Mouse (Mus musculus) gastrocnemius, postnatal 4 days (tissue): ENCODE measurements around the gene Narf. TPM values are rescaled to one million over a fixed set of nuclear protein-coding genes. Genes with fewer than 3 reads are reported as not detected.
A peak's percentile ranks its signal among the peaks of the same experiment; 100 is the strongest.

Experiments
- DNase-seq, 2 experiments: peaks; one replicate each; pipeline ENCODE4 v3.0.0; 2021 to 2022; ENCODE audit warnings: low spot score in 2 of 2, mixed read lengths in 2 of 2
- long read RNA-seq, 2 experiments: library from polyadenylated mRNA; stranded (forward); transcript quantifications; one replicate each; pipeline ENCODE4 v2.0.0; 2021
- total RNA-seq, 2 experiments: library from RNA; stranded (reverse); gene quantifications; 2 replicates each; pipeline ENCODE4 v1.2.3; 2021

Narf gene
- total RNA-seq, result 10 to 100 TPM; 36.7 to 38.8 TPM
- long read RNA-seq, experiment 1, full-length matches to known transcripts, result 49 of 59 reads
- long read RNA-seq, experiment 1, partial matches to known transcripts, result 3 of 59 reads
- long read RNA-seq, experiment 1, other reads (novel, unspliced or antisense), result 7 of 59 reads
- long read RNA-seq, experiment 2, full-length matches to known transcripts, result 63 of 82 reads
- long read RNA-seq, experiment 2, partial matches to known transcripts, result 8 of 82 reads
- long read RNA-seq, experiment 2, other reads (novel, unspliced or antisense), result 11 of 82 reads

DNA sequence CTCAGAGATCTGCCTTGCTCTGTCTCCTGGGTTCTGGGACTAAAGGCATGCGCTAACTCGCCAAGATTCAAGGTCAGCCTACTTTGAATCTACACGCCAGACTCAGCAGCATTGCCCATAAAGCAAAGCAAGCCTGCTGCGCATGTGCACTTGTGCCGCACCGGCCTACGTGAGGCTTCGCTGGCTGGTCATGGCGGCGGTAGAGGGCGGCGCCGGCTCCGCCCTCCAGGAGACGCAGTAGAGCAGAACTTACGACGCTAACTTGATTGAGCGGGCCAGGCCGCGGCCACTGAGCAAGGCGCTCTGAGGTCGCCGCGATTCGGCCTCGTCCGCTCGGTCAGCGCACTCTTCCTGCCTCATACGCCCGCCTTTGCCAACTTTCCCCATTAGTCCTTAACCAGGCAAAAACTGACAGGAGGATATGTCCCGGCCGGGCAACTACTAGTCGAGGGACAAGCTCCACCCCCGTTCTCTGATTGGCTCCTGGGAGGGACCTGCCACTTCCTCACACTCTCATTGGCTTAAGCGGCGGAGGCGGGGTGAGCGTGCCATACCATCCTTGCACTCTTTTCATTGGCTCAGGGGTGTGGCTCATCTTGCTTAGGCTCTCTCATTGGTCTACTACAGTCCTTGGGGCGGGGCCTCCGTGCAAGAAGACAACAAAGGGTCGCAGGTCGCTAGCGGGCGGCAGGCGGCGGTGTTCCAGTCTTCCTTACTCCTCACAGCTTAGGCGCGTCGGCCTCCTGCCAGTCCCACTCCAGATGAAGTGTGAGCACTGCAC, at the start of gene Narf:
Gene Narf, plus strand, starts transcription at position 690 of the 781 bp plus-strand sequence.
- DNase-seq, result peak; percentile 90 to 98

GRCm38 (mm10) chr11:121189681-121190080, 47.4 kb upstream of the Narf start:
- DNase-seq, result no peak

DNA sequence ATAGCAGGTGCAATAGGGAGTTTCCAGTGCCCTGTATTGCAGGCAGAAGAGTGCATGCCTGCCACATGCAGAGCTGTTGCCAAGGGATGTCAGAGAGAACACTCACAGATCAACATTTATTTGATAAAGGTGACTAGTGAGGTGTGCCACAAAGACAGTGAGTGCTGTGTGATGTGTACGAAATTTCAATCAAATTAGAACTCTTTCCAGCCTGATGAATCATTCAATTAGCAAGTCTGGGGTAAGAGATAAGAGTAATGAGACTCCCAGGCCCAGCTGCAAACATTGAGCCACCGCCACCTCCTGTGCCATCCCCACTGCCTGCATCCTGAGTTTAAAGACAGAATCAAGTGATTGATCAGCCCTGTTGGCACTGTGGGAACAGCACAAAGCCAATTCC, 44.3 kb upstream of the Narf start:
- no peak for DNase-seq

GRCm38 (mm10) chr11:121193415-121193814, 43.6 kb upstream of the Narf start:
- DNase-seq, result no peak

GRCm38 (mm10) chr11:121198622-121199021, 38.4 kb upstream of the Narf start:
- no peak for DNase-seq

DNA sequence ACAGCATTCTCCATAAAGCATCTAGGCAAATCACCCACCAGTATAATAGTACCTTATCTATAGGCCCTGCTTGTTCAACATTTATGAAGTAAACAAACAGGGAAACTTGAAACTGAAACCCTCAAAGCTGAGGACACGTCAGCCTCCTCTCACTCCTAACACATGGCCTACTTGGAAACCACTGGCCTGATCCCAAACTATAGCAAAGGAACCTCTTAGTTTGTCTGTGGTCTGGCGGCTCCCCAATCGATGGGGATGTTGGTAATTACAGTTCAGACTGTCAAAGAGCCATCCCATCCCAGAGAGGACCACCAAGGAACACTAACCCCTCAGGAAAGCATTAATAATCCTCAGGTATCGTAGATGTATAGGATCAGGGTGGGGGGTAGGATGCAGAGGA, 37.2 kb upstream of the Narf start:
- no peak for DNase-seq

DNA sequence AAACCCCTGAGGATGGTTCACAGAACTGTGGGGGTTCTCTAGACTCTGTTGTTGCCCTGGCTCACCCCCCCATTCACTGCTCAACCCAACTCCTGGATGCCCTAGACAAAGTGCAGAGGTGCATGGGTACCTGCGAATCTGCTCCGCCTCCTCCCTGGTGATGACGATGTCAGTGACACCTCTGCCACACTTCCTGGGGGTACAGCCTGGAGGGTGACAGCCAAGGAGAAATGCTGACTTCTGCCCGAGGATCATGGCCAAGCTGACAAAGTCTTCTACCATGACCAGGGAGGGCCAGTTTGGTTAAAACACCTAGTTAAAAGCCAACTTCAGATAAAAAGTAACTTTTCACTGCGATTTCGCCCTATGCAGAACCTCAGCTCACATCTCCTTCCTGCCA, 36.3 kb upstream of the Narf start:
- DNase-seq, result no peak

DNA sequence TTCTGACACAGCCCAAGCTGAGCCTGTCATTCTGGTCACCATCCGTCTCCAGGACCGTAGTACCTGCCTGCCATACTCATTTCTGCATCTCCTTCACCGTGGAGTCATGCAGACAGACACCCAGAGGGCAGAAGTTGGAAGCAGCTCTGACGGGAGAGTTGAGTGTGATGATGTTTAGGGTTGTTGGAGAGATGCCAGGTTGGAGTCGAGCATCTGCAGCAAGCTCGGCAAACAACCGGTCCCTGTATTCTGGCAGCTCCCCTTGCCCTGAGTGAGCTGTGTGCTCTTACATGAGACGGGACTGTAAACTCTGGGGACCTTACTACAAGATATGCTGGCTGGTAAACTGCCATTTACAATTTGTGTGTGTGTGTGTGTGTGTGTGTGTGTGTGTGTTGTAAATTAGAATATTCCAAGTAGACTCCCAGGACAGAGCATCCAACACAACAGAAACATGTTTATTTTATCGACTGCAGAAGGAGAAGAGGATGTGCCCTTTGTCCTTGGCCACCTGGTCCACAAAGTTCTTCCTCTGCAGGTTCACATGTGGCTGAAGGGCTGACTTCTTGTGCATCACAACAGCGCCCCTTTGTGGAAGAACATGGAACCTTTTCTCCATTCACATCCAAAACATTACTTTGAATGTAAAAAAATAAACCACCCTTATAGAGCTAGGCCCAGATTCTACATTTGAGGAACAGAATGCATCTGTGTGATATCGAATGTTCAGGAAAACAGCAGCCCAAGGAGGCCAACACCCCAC, 35.4 kb upstream of the Narf start:
- DNase-seq, result peak in 1 of 2 experiments; percentile 30

DNA sequence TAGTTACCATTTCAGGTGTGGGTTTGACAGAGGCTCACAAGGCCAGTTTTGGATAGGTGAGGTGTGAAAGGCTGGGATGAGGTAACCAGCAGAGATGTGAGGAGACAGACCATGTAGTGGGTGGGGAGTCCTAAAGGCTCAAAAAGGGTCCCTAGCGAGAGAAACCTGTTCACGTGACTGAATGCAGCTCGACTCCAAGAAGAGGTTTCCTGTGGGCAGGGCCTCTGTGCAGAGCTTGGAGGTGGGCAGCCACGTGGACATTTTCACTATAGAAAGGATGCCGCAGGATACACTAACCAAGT, 33.2 kb upstream of the Narf start:
- no peak for DNase-seq

- peak; percentile 86 to 95 for DNase-seq
Observed at GRCm38 (mm10) chr11:121204161-121205006, 32.7 kb upstream of the Narf start, which contains the start of the genes Hexdc and Ogfod3. Gene Hexdc (plus strand): TSS chr11:121204433. Gene Ogfod3 (minus strand): TSS chr11:121204711.

DNA sequence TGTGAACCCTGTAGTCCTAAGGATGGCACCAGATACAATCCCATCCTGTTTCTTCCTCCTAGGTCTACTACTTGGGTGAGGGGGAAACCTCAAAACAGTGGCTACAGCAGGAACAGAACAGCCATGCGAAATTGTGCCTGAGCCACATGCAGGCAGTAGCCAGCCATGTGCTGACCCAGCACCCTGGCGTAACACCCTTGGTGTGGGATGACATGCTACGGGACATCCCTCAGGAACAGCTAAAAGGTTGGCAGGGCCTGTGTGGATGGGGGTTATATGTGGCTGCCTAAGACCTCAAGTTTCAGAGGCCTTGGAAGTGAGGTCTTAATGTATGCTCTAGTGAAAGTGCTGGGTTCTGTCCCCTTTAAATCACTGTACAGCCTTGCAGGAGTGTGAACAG, 20.2 kb upstream of the Narf start:
- DNase-seq, result no peak

- no peak for DNase-seq
Observed at GRCm38 (mm10) chr11:121219776-121220175, 17.3 kb upstream of the Narf start.

GRCm38 (mm10) chr11:121220771-121221170, 16.3 kb upstream of the Narf start:
- DNase-seq, result no peak

DNA sequence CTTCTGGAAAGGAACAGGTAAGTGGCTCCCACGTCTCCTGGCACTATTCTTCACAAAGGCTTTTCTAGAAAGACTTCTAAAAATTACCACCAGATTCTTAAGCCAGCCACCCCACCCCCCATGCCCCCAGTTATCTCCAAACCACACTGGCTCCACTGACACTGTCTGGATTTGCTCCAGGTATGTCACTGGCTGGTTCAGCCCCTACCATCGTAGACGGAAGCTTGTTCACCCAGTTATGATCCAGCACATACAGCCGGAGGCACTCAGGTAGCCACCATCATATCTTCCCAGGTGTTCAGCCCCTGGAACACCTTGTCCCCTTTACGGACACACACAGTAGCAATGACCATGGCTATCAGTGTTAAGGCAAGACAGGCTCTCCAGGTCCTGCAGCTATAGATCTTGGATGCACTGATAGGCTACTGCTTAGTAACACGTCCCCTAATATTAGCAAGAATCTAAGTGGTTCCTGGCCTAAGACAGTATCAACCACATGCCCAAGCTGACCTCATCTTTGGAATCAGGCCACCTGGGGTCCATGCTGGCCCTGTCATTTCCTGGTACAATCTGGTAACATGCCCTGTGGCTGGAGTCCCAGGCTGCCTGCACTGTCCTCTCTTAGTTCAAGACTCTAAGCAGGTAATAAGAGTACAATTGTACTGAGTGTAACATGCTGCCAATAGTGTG, 15.6 kb upstream of the Narf start:
- DNase-seq, result no peak

GRCm38 (mm10) chr11:121228129-121229017, 8.7 kb upstream of the Narf start:
- DNase-seq, result no peak

DNA sequence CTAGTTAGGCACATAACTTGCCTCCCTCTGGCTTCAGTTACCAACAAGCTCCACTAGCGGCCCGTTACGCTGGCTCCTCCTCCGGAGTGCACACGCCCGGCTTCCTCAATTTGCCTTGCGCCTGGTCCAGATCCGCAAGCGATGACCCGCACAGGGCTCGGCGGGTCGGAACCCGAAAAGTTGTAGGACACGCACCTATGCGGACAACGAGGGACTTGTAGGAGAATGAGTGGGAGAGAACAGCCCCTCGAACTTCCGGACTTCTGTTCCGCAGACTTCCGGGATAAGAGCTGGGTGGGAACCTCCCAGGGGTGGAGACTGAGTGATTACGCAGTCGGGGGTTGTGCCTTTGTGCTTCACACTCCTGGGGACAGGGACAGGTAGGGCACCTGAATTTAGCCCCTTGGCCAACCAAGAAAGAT, 8.0 kb upstream of the Narf start, which contains the start of gene Cybc1:
Gene Cybc1, minus strand, starts transcription at position 305 of the 422 bp plus-strand sequence.
- DNase-seq, result peak; percentile 24 to 67

- no peak for DNase-seq
Observed at GRCm38 (mm10) chr11:121231191-121231590, 5.9 kb upstream of the Narf start.

DNA sequence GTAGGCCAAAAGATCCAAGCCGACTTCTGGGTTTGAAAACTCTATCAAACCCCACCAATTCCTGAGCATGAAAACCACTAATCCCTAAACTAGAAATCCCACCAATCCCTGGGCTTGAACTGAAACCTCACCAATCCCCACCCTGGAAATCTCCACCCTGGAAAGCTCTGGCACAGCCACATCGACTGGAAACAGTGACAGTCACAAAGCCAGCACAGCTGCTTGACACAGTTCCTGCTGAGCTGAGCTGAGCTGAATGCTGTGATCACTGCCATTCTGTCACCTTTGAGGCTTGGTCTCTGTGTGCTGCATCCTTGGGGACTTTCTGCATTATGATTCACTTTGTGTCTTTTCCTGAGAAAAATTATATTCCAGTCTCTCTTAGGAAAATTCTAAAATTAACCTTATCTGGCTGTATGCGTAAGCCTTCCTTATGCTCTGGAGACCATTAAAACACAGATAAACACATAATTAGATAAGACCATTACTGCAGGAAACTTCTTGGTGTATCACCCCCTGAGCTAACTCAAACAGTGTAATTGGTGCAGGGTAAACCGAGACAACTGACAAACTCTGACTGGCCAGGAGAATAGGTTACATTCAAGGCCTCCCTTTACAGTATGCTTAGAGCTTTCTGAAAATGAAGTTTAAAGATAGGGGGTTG, 5.3 kb upstream of the Narf start:
- peak in 1 of 2 experiments; percentile 30 for DNase-seq

DNA sequence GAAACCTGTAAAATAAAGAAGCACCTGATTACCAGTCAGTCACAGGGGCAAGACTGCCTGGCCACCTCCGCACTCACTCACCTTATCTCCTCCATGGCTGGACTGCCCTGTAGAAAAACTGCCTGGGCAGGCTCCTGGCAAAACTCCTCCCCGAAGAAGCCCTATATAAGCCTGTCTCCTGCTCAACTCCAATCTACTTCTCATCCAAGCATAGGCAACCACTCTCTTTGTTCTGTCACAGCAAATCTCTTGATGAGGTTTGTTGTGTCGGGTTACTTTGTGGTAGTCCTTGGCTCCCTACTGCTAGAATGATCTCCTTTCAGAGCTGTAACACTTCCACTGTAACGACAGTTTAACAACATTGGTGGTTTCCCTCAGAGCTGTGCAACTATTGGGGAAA, 4.3 kb upstream of the Narf start:
- no peak for DNase-seq
